Mouse (Mus musculus): ENCODE results near the gene Pla2g15.
A peak's percentile ranks its signal among the peaks of the same experiment; 100 is the strongest.

DNA sequence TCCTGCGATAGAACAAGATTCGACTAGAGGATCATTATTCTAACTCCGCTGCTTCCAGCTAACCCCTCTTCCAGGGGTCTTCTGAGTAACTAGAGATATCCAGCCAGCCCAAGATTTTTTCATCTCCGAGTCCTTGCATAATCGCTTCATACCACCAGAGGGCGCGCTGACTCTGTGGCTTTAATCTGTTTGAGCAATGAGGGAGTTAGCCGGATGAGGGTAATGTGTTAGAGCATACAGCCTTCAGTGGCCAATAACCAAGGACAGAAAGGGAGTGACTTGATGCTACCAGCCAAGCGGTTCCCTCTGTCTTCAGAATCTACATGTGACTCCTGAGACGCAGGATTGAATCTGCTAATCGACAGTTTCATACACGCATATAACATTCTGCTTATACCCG, 9.4 kb upstream of the Pla2g15 start:
- peak; percentile 83 for TF ChIP-seq CTCF (IDR thresholded peaks at IDR 0.05; ENCODE audit: borderline replicate concordance, insufficient read depth, low read depth, low read length)
- TF ChIP-seq POLR2A (IDR thresholded peaks at IDR 0.05; ENCODE audit: borderline replicate concordance, insufficient read depth, low read length) = no peak

All from cerebellum, adult 2 months (tissue).